Mouse (Mus musculus) heart, postnatal 0 days (tissue): ENCODE results near the gene Ksr2. TPM values are rescaled to one million over a fixed set of nuclear protein-coding genes. Genes with fewer than 3 reads are reported as not detected.
"Not testable (repeated sequence)": the region's sequence is repeated elsewhere in the genome, so short reads cannot be mapped to it uniquely, and the experiment has no call there.

Experiments used
- ATAC-seq: fragments of 200-750 bp; cut with Nextera tagmentation; 2 replicates; pipeline ENCODE4 v1.8.0; 2017; ENCODE audit warnings: low read depth, moderate number of reproducible peaks, moderate library complexity; ENCODE audit not compliant: insufficient read depth
- DNase-seq: peaks from one replicate; pipeline ENCODE4 v3.0.0-alpha.2; 2016; ENCODE audit warnings: low spot score
- H3K27ac ChIP-seq: fragments of 300-500 bp; sonication (generic); 2 replicates; pipeline ENCODE4 v1.5.1; 2014; ENCODE audit warnings: low read depth, mild to moderate bottlenecking
- H3K27me3 ChIP-seq: fragments of 300-500 bp; sonication (generic); 2 replicates; pipeline ENCODE4 v1.6.1; 2014; ENCODE audit warnings: low read length, mixed read lengths; ENCODE audit not compliant: control insufficient read depth, insufficient read depth
- H3K36me3 ChIP-seq: fragments of 300-500 bp; sonication (generic); replicated peaks from 2 replicates; pipeline ENCODE4 v1.6.1; 2014; ENCODE audit warnings: low read length, mixed read lengths; ENCODE audit not compliant: control insufficient read depth, insufficient read depth
- H3K4me1 ChIP-seq: fragments of 300-500 bp; sonication (generic); 2 replicates; pipeline ENCODE4 v1.6.1; 2014; ENCODE audit warnings: antibody characterized with exemption; ENCODE audit not compliant: control insufficient read depth, insufficient read depth
- H3K4me2 ChIP-seq: fragments of 300-500 bp; sonication (generic); 2 replicates; pipeline ENCODE4 v1.6.1; 2014; ENCODE audit warnings: low read depth, mild to moderate bottlenecking, low read length, moderate library complexity
- H3K4me3 ChIP-seq: fragments of 300-500 bp; sonication (generic); 2 replicates; pipeline ENCODE4 v1.5.1; 2014; ENCODE audit warnings: low read depth, low read length
- H3K9ac ChIP-seq: fragments of 300-500 bp; sonication (generic); replicated peaks from 2 replicates; pipeline ENCODE4 v1.6.1; 2014; ENCODE audit warnings: low read depth, low read length, mixed read lengths
- H3K9me3 ChIP-seq: fragments of 300-500 bp; sonication (generic); replicated peaks from 2 replicates; pipeline ENCODE4 v1.6.1; 2016; ENCODE audit warnings: low read length; ENCODE audit not compliant: control insufficient read depth
- CTCF ChIP-seq: IDR thresholded peaks from 2 replicates; pipeline ENCODE4 v1.5.1; 2016; ENCODE audit warnings: antibody characterized with exemption, control low read depth, low read depth
- EP300 ChIP-seq: IDR thresholded peaks from 2 replicates; pipeline ENCODE4 v1.6.1; 2016; ENCODE audit warnings: antibody characterized with exemption, low read depth
- WGBS: fragments of 180-500 bp; shearing (Covaris S2); extraction: QIAGEN DNeasy Blood & Tissue Kit; methylation state at CpG from one replicate; pipeline ENCODE4 v1.1.7; 2014; 5-methylcytosine and 5-hydroxymethylcytosine counted together
- polyA plus RNA-seq: library from polyadenylated mRNA; unstranded; fragments of >200 nt; fragmentation: Nextera tagmentation; extraction: Ambion mirVana; gene quantifications from 2 replicates; pipeline ENCODE4 v1.2.1, GENCODE M21; 2015
- total RNA-seq: library from RNA; depleted of rRNA; stranded (reverse); fragments of >200 nt; gene quantifications from 2 replicates; pipeline ENCODE4 v1.2.3, GENCODE M21; 2014; ENCODE audit warnings: low replicate concordance

Ksr2 gene
- total and polyA plus RNA-seq, 2 experiments from 2014 or later: under 0.01 TPM; not detected in 1

- Histone ChIP-seq H3K27ac (no peak overlapping the region), H3K4me2 (no peak overlapping the region), H3K27me3 (no peaks in the 10 kb centered on the region), H3K4me1 (no peaks in the 10 kb centered on the region), H3K4me3 (no peak overlapping the region), H3K36me3 (peaks cover 80% of the 10 kb centered on the region), H3K9me3 (no peaks in the 10 kb centered on the region), H3K9ac (no peak overlapping the region)
- TF ChIP-seq EP300: no peak
- TF ChIP-seq CTCF: no peak
- 92% methylated on average over 9 of the region's 9 CpGs for WGBS
- ATAC-seq: no peak
- DNase-seq: no peak
These were observed 40.4 kb upstream of the Ksr2 start for GRCm38 (mm10) chr5:117373418-117373817.

- Histone ChIP-seq H3K27me3 (no peaks in the 10 kb centered on the region), H3K9ac (no peak overlapping the region), H3K9me3 (no peaks in the 10 kb centered on the region), H3K27ac (no peak overlapping the region), H3K4me1 (no peaks in the 10 kb centered on the region), H3K4me3 (no peak overlapping the region), H3K4me2 (no peak overlapping the region), H3K36me3 (peaks cover 82% of the 10 kb centered on the region)
- TF ChIP-seq CTCF (no peak), EP300 (no peak)
- ATAC-seq: no peak
- DNase-seq: no peak
- WGBS: 89% methylated on average over 7 of the region's 7 CpGs
These were observed 39.3 kb upstream of the Ksr2 start for GRCm38 (mm10) chr5:117374372-117375049.

GRCm38 (mm10) chr5:117376331-117376761 is 37.5 kb upstream of the Ksr2 start:
- H3K9ac ChIP-seq: no peak overlapping the region
- DNase-seq (no peak), ATAC-seq (no peak)
- no peak overlapping the region for H3K27ac ChIP-seq
- H3K4me3 ChIP-seq: no peak overlapping the region
- peaks cover 87% of the 10 kb centered on the region for H3K36me3 ChIP-seq
- H3K4me1 ChIP-seq: no peaks in the 10 kb centered on the region
- H3K27me3 ChIP-seq: no peaks in the 10 kb centered on the region
- H3K9me3 ChIP-seq: no peaks in the 10 kb centered on the region
- TF ChIP-seq EP300 (no peak), CTCF (no peak)
- WGBS: 67% methylated on average over 11 of the region's 11 CpGs
- no peak overlapping the region for H3K4me2 ChIP-seq

- H3K9ac ChIP-seq, H3K4me1 ChIP-seq, H3K4me3 ChIP-seq, H3K27me3 ChIP-seq, H3K27ac ChIP-seq, DNase-seq, H3K9me3 ChIP-seq, ATAC-seq, H3K4me2 ChIP-seq: not testable (repeated sequence)
- H3K36me3 ChIP-seq: peaks cover 86% of the 10 kb centered on the region
- 85% methylated on average over 14 of the region's 14 CpGs for WGBS
These were observed 36.1 kb upstream of the Ksr2 start for GRCm38 (mm10) chr5:117377731-117378130.

- 57% methylated on average over 4 of the region's 4 CpGs for whole genome bisulfite sequencing
- Histone ChIP-seq H3K9me3 (no peaks in the 10 kb centered on the region), H3K27ac (no peak overlapping the region), H3K36me3 (peaks cover 86% of the 10 kb centered on the region), H3K4me1 (no peaks in the 10 kb centered on the region), H3K4me2 (no peak overlapping the region), H3K4me3 (no peak overlapping the region), H3K9ac (no peak overlapping the region), H3K27me3 (no peaks in the 10 kb centered on the region)
- TF ChIP-seq CTCF: no peak
- TF ChIP-seq EP300: no peak
- no peak for DNase-seq
- ATAC-seq: no peak
These were observed 33.6 kb upstream of the Ksr2 start for GRCm38 (mm10) chr5:117380199-117380598.

- no peaks in the 10 kb centered on the region for H3K27me3 ChIP-seq
- 57% methylated on average over 7 of the region's 7 CpGs for WGBS
- H3K4me3 ChIP-seq: no peak overlapping the region
- H3K27ac ChIP-seq: no peak overlapping the region
- H3K9ac ChIP-seq: no peak overlapping the region
- H3K36me3 ChIP-seq: peaks cover 79% of the 10 kb centered on the region
- peak; percentile 10; the same call in 1 of the 2 replicates for TF ChIP-seq CTCF
- TF ChIP-seq EP300: no peak
- H3K9me3 ChIP-seq: no peaks in the 10 kb centered on the region
- ATAC-seq: peak; percentile 39; the same call in 1 of the 2 replicates
- no peak for DNase-seq
- H3K4me2 ChIP-seq: no peak overlapping the region
- no peaks in the 10 kb centered on the region for H3K4me1 ChIP-seq
These were observed 32.0 kb upstream of the Ksr2 start for GRCm38 (mm10) chr5:117381785-117382184.
